Mouse (Mus musculus) liver, embryonic 16.5 days (tissue): ENCODE data around the gene Bloc1s4. TPM values are rescaled to one million over a fixed set of nuclear protein-coding genes. Genes with fewer than 3 reads are reported as not detected.

Source experiments
- ATAC-seq: fragments of 200-750 bp; cut with Nextera tagmentation; 2 replicates; pipeline ENCODE4 v1.8.0; 2017; ENCODE audit warnings: low read depth, mild to moderate bottlenecking, moderate number of reproducible peaks, moderate library complexity
- H3K27ac ChIP-seq: fragments of 300-500 bp; sonication (generic); 2 replicates; pipeline ENCODE4 v1.5.1; 2014; ENCODE audit warnings: mild to moderate bottlenecking, low read length
- H3K27me3 ChIP-seq: fragments of 300-500 bp; sonication (generic); 2 replicates; pipeline ENCODE4 v1.6.1; 2014; ENCODE audit warnings: low read depth, low read length, mixed read lengths; ENCODE audit not compliant: control insufficient read depth, insufficient read depth
- H3K36me3 ChIP-seq: fragments of 300-500 bp; sonication (generic); 2 replicates; pipeline ENCODE4 v1.6.1; 2014; ENCODE audit warnings: mild to moderate bottlenecking; ENCODE audit not compliant: control insufficient read depth, insufficient read depth
- H3K4me1 ChIP-seq: fragments of 300-500 bp; sonication (generic); 2 replicates; pipeline ENCODE4 v1.6.1; 2014; ENCODE audit warnings: low read depth, low read length, mixed read lengths; ENCODE audit not compliant: control insufficient read depth
- H3K4me2 ChIP-seq: fragments of 300-500 bp; sonication (generic); 2 replicates; pipeline ENCODE4 v1.6.1; 2014; ENCODE audit warnings: low read depth, low read length, mixed read lengths
- H3K4me3 ChIP-seq: fragments of 300-500 bp; sonication (generic); 2 replicates; pipeline ENCODE4 v1.5.1; 2014; ENCODE audit warnings: low read depth, mild to moderate bottlenecking, low read length
- H3K9ac ChIP-seq: fragments of 300-500 bp; sonication (generic); 2 replicates; pipeline ENCODE4 v1.6.1; 2014; ENCODE audit warnings: low read depth, low read length
- H3K9me3 ChIP-seq: fragments of 300-500 bp; sonication (generic); replicated peaks from 2 replicates; pipeline ENCODE4 v1.6.1; 2016; ENCODE audit warnings: low read length; ENCODE audit not compliant: control insufficient read depth
- WGBS: fragments of 180-500 bp; shearing (Covaris S2); extraction: QIAGEN DNeasy Blood & Tissue Kit; methylation state at CpG from one replicate; pipeline ENCODE4 v1.1.7; 2014; ENCODE audit not compliant: insufficient replicate concordance; 5-methylcytosine and 5-hydroxymethylcytosine counted together
- polyA plus RNA-seq: library from polyadenylated mRNA; unstranded; fragments of >200 nt; fragmentation: Nextera tagmentation; extraction: Ambion mirVana; gene quantifications from 2 replicates; pipeline ENCODE4 v1.2.1, GENCODE M21; 2015

Gene Bloc1s4
- polyA plus RNA-seq, 1 experiment from 2014 or later = 11.3 TPM

- Histone ChIP-seq H3K4me1 (peaks cover 79% of the 10 kb centered on the region), H3K4me3 (peak overlapping the region; percentile 52), H3K36me3 (no peaks in the 10 kb centered on the region), H3K4me2 (peak overlapping the region; percentile 62), H3K27me3 (no peaks in the 10 kb centered on the region; the same call in 1 of the 2 replicates), H3K27ac (peak overlapping the region; percentile 98), H3K9ac (peak overlapping the region; percentile 63), H3K9me3 (no peaks in the 10 kb centered on the region)
- WGBS = 55% methylated on average over 3 of the region's 3 CpGs
- peak; percentile 65 for ATAC-seq
Observed at GRCm38 (mm10) chr5:36733405-36733804, 15.0 kb downstream of the Bloc1s4 start.

DNA sequence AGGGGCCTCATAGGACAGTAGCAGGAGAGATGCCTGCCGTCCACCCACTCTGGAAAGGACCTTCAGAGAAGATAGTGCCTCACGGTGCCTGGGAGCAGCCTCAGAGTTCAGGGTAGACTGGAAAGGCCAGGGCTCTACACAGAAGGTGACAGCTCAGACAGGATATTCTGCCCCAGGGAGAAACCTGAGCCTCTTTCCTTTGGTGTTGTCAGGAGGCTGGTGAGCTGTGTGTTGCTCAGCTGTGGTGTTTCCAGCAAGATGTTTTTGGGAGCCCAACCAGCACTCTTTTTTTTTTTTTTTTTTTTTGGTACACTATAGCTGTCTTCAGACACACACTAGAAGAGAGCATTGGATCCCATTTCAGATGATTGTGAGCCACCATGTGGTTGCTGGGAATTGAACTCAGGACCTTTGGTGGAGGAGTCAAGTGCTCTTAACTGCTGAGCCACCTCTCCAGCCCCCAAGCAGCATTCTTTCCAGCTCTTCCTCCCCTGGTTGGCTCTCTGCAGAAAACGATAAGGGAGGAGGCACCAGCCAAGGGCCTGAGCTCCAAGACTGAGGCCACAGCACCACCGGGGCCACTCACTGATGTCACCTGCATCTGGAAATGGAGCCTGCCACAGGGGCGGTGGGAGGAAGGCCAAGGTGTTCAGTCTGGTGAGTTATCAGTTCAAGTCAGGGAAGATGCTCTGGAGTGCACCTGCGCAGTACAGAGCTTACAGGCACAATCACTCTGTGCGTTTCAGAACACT, 16.4 kb downstream of the Bloc1s4 start:
- no peaks in the 10 kb centered on the region for H3K9me3 ChIP-seq
- peak overlapping the region; percentile 47 for H3K4me2 ChIP-seq
- peak overlapping the region; percentile 42 for H3K4me3 ChIP-seq
- peak overlapping the region; percentile 58 for H3K9ac ChIP-seq
- no peaks in the 10 kb centered on the region; the same call in 1 of the 2 replicates for H3K27me3 ChIP-seq
- peak overlapping the region; percentile 93 for H3K27ac ChIP-seq
- WGBS = 62% methylated on average over 7 of the region's 7 CpGs
- H3K36me3 ChIP-seq = no peaks in the 10 kb centered on the region
- peaks cover 70% of the 10 kb centered on the region for H3K4me1 ChIP-seq
- peak; percentile 63 for ATAC-seq

DNA sequence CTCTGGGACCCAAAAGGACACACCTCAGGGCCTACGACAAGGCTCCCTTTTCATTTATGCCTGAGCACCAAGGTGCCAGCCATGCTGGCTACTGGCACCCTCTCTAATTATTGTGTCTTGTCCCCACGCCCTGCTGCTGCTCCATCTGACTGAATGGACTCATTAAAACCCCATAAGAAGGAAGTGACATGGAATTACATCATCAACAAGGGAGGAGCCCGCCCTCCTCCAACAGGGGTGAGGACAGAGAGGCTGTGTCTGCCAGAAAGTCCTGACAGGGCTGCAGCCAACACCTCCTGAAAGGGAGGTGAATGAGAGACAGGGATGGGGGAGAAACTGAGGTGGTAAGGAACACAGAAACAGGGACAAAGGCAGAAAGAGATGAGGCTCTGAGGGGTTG, 17.8 kb downstream of the Bloc1s4 start:
- Histone ChIP-seq H3K27me3 (no peaks in the 10 kb centered on the region; the same call in 1 of the 2 replicates), H3K9ac (peak overlapping the region; percentile 43; the same call in 1 of the 2 replicates), H3K4me2 (no peak overlapping the region), H3K36me3 (no peaks in the 10 kb centered on the region), H3K9me3 (no peaks in the 10 kb centered on the region), H3K27ac (peak overlapping the region; percentile 40; the same call in 1 of the 2 replicates), H3K4me1 (peaks cover 60% of the 10 kb centered on the region), H3K4me3 (no peak overlapping the region)
- ATAC-seq = no peak
- WGBS = 60% methylated on average over 3 of the region's 3 CpGs

DNA sequence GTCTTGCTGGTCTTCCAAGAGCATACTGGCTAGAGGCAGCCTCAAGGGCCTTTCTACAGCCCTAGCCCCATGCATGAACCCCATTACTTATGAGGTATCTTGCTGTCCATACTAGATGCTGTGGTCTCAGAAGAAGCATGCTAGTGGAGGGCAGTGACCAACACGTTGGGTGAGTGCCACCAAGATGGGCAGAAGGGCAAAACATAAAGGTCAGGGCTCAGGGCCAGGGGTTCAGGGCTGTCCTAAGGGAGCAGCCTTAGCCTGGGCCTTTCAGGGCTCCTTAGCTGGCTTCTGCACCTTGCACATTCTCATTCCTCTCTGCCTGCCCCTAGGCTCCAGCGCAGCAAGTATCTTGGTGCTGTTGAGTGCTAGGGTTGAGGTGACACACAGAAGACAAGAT, 18.5 kb downstream of the Bloc1s4 start:
- Histone ChIP-seq H3K9me3 (no peaks in the 10 kb centered on the region), H3K27me3 (no peaks in the 10 kb centered on the region; the same call in 1 of the 2 replicates), H3K4me2 (no peak overlapping the region), H3K9ac (no peak overlapping the region), H3K4me1 (peaks cover 53% of the 10 kb centered on the region), H3K36me3 (no peaks in the 10 kb centered on the region), H3K27ac (peak overlapping the region; percentile 0), H3K4me3 (no peak overlapping the region)
- 66% methylated on average over 2 of the region's 2 CpGs for WGBS
- ATAC-seq = no peak

DNA sequence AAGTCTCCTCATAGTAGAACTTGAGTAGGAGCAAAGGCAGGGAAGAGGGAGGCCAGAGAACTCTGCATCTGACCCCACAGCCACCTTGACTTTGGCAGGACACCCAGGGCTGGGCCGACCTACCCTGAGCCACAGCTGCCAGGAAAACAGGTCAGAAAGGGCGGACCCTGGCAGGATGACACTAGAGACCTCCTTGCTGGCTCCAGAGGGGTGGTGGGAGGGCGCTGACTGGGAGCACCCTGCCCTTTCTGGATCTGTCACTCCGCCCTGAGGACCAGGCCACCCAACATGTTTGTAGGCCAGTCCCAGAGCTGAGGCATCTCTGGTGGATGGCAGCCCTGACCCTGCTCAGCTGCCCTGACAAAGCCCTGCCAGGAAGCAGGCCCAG, 19.4 kb downstream of the Bloc1s4 start:
- H3K27ac ChIP-seq = no peak overlapping the region
- peaks cover 50% of the 10 kb centered on the region for H3K4me1 ChIP-seq
- 71% methylated on average over 4 of the region's 4 CpGs for WGBS

DNA sequence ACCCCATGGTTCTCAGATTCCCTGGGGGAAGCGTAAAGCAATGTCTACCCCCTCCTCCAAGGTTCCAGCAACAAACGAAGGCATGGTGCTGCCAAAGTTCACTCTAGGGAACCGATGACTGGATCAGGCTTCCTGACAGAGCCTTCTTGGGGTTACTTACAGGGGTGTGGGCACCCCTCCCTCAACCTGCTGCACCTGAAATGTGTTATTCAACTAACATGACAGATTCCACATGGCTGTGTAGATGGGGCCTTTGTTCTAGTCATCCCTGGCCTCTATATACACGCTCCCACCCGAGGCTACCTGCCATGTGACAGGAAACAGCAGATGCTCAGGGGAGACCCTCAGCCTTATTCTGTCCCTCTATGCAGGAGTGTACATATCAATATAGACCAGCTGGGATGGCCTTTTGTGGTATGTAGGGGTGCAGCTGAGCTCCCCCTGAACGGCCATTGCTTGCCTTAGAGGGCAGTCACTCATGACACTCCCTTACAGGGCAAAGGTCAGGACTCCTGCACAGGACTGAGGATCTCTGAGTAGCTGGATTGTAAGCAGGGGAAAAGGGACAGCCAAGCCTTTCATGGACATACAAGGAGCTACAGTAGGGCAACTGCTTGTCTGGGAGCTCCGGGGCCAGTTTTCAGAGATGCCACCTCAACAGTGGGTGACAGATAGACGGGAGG, 19.9 kb downstream of the Bloc1s4 start:
- no peaks in the 10 kb centered on the region for H3K9me3 ChIP-seq
- no peak for ATAC-seq
- H3K27me3 ChIP-seq = no peaks in the 10 kb centered on the region
- no peak overlapping the region for H3K27ac ChIP-seq
- no peak overlapping the region for H3K4me3 ChIP-seq
- 67% methylated on average over 8 of the region's 8 CpGs for WGBS
- no peak overlapping the region for H3K4me2 ChIP-seq
- no peak overlapping the region for H3K9ac ChIP-seq
- H3K36me3 ChIP-seq = no peaks in the 10 kb centered on the region
- peaks cover 53% of the 10 kb centered on the region for H3K4me1 ChIP-seq

More for the DNA sequence above, 19.4 kb downstream of the Bloc1s4 start:
- Histone ChIP-seq H3K27me3 (no peaks in the 10 kb centered on the region), H3K36me3 (no peaks in the 10 kb centered on the region), H3K9me3 (no peaks in the 10 kb centered on the region), H3K4me3 (no peak overlapping the region), H3K4me2 (no peak overlapping the region), H3K9ac (0 out of 2 replicates have a peak overlapping the region, but pooled peaks have one; percentile 1)
- ATAC-seq = no peak

- H3K9me3 ChIP-seq = no peaks in the 10 kb centered on the region
- no peak overlapping the region for H3K4me2 ChIP-seq
- H3K4me3 ChIP-seq = no peak overlapping the region
- H3K4me1 ChIP-seq = peaks cover 55% of the 10 kb centered on the region
- H3K27ac ChIP-seq = no peak overlapping the region
- WGBS = 73% methylated on average over 7 of the region's 7 CpGs
- no peak overlapping the region for H3K9ac ChIP-seq
- no peaks in the 10 kb centered on the region for H3K27me3 ChIP-seq
- H3K36me3 ChIP-seq = no peaks in the 10 kb centered on the region
- no peak for ATAC-seq
Observed at GRCm38 (mm10) chr5:36727776-36728175, 20.7 kb downstream of the Bloc1s4 start.

- no peak for ATAC-seq
- Histone ChIP-seq H3K4me2 (no peak overlapping the region), H3K27ac (peak overlapping the region; percentile 35; the same call in 1 of the 2 replicates), H3K4me3 (no peak overlapping the region), H3K36me3 (no peaks in the 10 kb centered on the region), H3K27me3 (no peaks in the 10 kb centered on the region), H3K4me1 (peaks cover 55% of the 10 kb centered on the region), H3K9me3 (no peaks in the 10 kb centered on the region), H3K9ac (no peak overlapping the region)
- WGBS = 24% methylated on average over 2 of the region's 2 CpGs
Observed at GRCm38 (mm10) chr5:36727136-36727535, 21.3 kb downstream of the Bloc1s4 start.

DNA sequence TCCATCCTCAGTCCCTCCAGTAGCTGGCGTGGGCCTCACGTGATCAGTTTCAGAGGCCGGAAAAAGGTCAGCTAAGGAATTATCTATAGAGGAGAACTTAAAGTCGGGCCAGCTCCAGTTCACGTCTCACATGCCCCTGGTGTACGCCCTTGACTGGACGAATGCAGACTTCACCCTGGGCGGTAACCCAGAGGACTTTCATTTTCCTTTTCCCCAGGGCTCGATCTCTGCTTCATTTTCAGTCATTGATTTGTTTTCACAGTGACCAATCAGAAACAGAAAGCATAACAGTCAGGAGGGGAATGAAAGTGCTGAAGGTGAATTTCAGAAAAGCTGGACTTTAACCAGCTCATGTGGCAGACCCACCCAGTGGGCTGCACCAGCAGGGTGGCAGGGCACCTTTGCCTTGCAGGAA, 22.1 kb downstream of the Bloc1s4 start:
- H3K36me3 ChIP-seq = no peaks in the 10 kb centered on the region
- H3K27ac ChIP-seq = peak overlapping the region; percentile 86
- peaks cover 55% of the 10 kb centered on the region for H3K4me1 ChIP-seq
- 67% methylated on average over 9 of the region's 9 CpGs for WGBS
- H3K9ac ChIP-seq = no peak overlapping the region
- no peaks in the 10 kb centered on the region for H3K27me3 ChIP-seq
- peak; percentile 50 for ATAC-seq
- H3K4me2 ChIP-seq = peak overlapping the region; percentile 14; the same call in 1 of the 2 replicates
- H3K4me3 ChIP-seq = no peak overlapping the region
- no peaks in the 10 kb centered on the region for H3K9me3 ChIP-seq
